Mouse (Mus musculus): ENCODE results near the gene Slc6a18. TPM values are rescaled to one million over a fixed set of nuclear protein-coding genes. Genes with fewer than 3 reads are reported as not detected.

Slc6a18 gene
- total RNA-seq, 2 experiments from 2014 or later, result not detected

DNA sequence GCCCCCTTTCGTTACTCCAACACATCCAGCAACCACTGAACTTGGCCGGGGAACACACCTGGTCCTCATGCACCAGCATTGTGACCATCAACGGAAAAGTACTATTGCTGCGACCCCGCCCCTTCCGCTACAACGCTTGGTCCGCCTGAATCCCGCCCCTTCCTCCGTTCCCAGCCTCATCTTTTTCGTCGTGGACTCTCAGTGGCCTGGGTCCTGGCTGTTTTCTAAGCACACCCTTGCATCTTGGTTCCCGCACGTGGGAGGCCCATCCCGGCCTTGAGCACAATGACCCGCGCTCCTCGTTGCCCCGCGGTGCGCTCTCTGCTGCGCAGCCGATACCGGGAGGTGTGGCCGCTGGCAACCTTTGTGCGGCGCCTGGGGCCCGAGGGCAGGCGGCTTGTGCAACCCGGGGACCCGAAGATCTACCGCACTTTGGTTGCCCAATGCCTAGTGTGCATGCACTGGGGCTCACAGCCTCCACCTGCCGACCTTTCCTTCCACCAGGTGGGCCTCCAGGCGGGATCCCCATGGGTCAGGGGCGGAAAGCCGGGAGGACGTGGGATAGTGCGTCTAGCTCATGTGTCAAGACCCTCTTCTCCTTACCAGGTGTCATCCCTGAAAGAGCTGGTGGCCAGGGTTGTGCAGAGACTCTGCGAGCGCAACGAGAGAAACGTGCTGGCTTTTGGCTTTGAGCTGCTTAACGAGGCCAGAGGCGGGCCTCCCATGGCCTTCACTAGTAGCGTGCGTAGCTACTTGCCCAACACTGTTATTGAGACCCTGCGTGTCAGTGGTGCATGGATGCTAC lies 50.9 kb downstream of the Slc6a18 start, which contains the start of gene Tert:
TSS of gene Tert (plus strand) at position 167 of the 805 bp plus-strand sequence.
- DNase-seq (ENCODE audit: low spot score in 2 of 2), result peak; percentile 27 to 49
- intact Hi-C loops (cut with DNase I), result no loop called here

DNA sequence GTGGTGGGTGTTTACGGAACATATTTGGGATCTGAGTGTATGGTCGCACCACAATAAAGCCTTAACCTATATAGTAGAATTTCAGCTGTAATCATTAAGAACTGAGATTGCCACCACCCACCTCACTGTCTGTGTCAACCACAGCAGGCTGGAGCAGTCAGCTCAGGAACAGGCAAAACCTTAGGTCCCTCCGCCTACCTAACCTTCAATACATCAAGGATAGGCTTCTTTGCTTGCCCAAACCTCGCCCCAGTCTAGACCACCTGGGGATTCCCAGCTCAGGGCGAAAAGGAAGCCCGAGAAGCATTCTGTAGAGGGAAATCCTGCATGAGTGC lies 51.4 kb downstream of the Slc6a18 start:
- DNase-seq (ENCODE audit: low spot score in 2 of 2), result no peak
- intact Hi-C loops (cut with DNase I), result no loop called here

DNA sequence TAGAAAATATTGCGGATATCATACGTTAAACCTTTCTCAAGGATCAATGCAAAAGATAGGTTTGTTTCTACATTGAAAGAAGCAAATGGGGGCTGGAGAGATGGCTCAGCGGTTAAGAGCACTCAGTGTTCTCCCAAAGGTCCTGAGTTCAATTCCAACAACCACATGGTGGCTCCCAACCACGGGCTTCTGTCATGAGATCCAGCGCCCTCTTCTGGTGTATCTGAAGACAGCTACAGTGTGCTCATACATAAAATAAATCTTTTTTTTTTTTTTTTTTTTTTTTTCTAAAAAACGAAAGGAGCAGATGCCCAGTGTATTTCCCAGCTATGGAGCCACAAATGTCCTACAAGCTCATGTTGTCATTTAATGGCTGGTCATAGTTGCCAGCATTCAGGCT lies 57.2 kb downstream of the Slc6a18 start:
- DNase-seq (ENCODE audit: low spot score in 2 of 2), result peak in 1 of 2 experiments; percentile 12
- intact Hi-C loops (cut with DNase I), result loop anchor here (5.0 kb wide), 2 partner anchors 108 to 193 kb away; no protein-coding TSS in a partner anchor

DNA sequence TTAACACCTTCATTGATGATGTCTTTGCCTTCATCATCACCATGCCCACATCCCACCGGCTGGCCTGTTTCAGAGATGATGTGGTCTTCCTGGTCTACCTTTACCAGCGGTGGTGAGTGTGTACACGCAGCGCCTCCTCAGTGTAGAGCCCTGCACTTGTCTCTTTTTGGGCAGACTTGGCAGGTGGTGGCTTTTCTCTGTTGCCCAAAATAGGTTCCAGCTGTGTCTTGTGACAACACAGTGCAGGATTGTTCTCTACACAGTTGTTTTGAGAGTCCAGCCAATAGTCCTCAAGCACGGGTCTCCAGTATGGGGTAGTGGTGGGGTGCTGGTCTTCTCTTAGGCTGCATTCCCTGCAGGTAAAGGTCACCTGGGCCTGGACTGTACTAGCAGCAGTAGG lies 59.4 kb downstream of the Slc6a18 start:
- DNase-seq (ENCODE audit: low spot score in 2 of 2), result no peak

More for the DNA sequence above, 59.4 kb downstream of the Slc6a18 start:
- intact Hi-C loops (cut with DNase I), result no loop called here

Other genes with a start within 250 kb of the Slc6a18 start
- 10 to 100 TPM; 48.8 to 53.3 TPM for gene Lpcat1, start 210.8 kb downstream of the Slc6a18 start, total RNA-seq (2021)
- under 1 TPM in 1 of 2 experiments, not detected in 1; 0.25 TPM for gene Slc6a3, start 141.3 kb downstream of the Slc6a18 start, total RNA-seq (2021)
- 100 to 1,000 TPM; 121 to 131 TPM for gene Clptm1l, start 74.0 kb downstream of the Slc6a18 start, total RNA-seq (2021)
- gene Tert, start 51.1 kb downstream of the Slc6a18 start, total RNA-seq (2021), result 1 to 10 TPM; 2.3 to 2.9 TPM
- gene Slc6a19, start 26.8 kb upstream of the Slc6a18 start, total RNA-seq (2021), result under 1 TPM in 1 of 2 experiments, not detected in 1; 0.09 TPM
- 1 to 10 TPM; 4.9 to 5.4 TPM for gene Slc12a7, start 55.1 kb upstream of the Slc6a18 start, total RNA-seq (2021)
- gene Nkd2, start 169.6 kb upstream of the Slc6a18 start, total RNA-seq (2021), result 1 to 10 TPM; 3.7 to 4.9 TPM